Mouse (Mus musculus): Measurements from ENCODE around the gene Tnfaip1. TPM values are rescaled to one million over a fixed set of nuclear protein-coding genes. Genes with fewer than 3 reads are reported as not detected.

Gene Tnfaip1
- polyA plus RNA-seq, 1 experiment, result 38.2 TPM

DNA sequence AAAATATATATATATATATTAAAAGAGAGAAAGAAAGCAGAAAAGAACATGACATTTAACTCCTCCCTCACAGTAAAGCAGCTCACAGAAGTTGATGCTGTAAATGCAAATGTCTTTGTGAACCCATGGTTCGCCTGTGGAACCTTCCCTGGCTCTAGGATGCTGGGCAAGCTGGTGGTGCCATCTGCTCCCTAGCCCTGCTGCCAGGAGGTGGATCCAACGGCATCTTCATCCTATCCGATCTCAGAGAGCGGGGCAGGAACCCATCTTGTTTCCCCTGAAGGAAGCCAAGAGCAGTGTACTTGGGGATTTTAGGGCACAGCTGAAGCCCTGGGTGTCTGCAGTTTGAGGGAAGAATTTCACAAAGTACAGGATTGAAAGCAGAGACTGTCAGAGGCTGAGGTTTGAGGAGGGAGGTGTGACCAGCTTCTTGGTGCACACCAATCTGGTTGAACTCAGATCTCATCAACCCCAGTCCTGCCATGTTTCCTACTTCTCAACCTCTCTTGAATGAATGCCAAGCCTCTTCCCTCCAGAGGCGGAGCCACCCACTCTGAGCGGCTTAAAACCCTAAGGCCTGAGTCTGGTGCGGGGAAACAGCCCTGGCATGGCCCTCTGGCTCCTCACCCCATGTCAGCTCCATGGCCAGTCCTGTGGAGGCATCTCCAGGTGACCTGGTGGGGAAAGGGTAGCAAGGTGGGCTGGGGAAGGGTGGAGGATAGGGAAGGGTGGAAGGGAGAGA, 33.1 kb downstream of the Tnfaip1 start, which contains the start of gene Sebox:
TSS of gene Sebox (plus strand) at position 539 of the 742 bp plus-strand sequence.
- TF ChIP-seq EP300 (IDR thresholded peaks at IDR 0.05; ENCODE audit: insufficient read depth, low read depth, low read length), result no peak
- TF ChIP-seq CTCF (IDR thresholded peaks at IDR 0.05; ENCODE audit: low read depth, low read length), result no peak
- TF ChIP-seq POLR2A (IDR thresholded peaks at IDR 0.05; ENCODE audit: insufficient read depth, low read length), result no peak
- Histone ChIP-seq H3K4me3 (ENCODE audit: low read depth, low read length) (no peak within 1 kb of the TSS), H3K9me3 (replicated peaks; ENCODE audit: control insufficient read depth, insufficient read depth, low read length, poor library complexity, severe bottlenecking) (no peaks in the 10 kb centered on the region), H3K9ac (ENCODE audit: low read depth, poor library complexity, severe bottlenecking) (no peak within 1 kb of the TSS), H3K27ac (ENCODE audit: insufficient read depth, low read length) (no peak within 1 kb of the TSS), H3K27me3 (ENCODE audit: control insufficient read depth, insufficient read depth, low read length, poor library complexity, severe bottlenecking) (no peaks in the 10 kb centered on the region), H3K36me3 (ENCODE audit: control insufficient read depth, insufficient read depth, low read length, poor library complexity, severe bottlenecking) (peaks cover 25% of the 10 kb centered on the region), H3K4me1 (ENCODE audit: control insufficient read depth, insufficient read depth, low read length) (no peaks in the 10 kb centered on the region)

DNA sequence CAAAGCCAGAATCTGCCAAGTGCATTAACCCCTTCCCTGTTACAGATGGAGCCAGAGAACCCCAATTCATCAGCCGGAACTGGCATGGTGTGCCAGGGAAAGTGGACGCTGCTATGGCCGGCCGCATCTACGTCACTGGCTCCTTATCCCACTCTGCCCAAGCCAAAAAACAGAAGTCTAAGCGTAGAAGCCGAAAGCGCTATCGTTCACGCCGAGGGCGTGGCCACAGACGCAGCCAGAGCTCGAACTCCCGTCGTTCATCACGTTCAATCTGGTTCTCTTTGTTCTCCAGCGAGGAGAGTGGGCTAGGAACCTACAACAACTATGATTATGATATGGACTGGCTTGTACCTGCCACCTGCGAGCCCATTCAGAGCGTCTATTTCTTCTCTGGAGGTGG, 34.6 kb downstream of the Tnfaip1 start:
- no peaks in the 10 kb centered on the region for H3K9me3 ChIP-seq (replicated peaks; ENCODE audit: control insufficient read depth, insufficient read depth, low read length, poor library complexity, severe bottlenecking)
- H3K4me3 ChIP-seq (ENCODE audit: low read depth, low read length), result no peak overlapping the region
- no peak overlapping the region for H3K9ac ChIP-seq (ENCODE audit: low read depth, poor library complexity, severe bottlenecking)
- H3K27ac ChIP-seq (ENCODE audit: insufficient read depth, low read length), result no peak overlapping the region
- no peaks in the 10 kb centered on the region for H3K27me3 ChIP-seq (ENCODE audit: control insufficient read depth, insufficient read depth, low read length, poor library complexity, severe bottlenecking)
- no peak for TF ChIP-seq EP300 (IDR thresholded peaks at IDR 0.05; ENCODE audit: insufficient read depth, low read depth, low read length)
- no peak for TF ChIP-seq CTCF (IDR thresholded peaks at IDR 0.05; ENCODE audit: low read depth, low read length)
- TF ChIP-seq POLR2A (IDR thresholded peaks at IDR 0.05; ENCODE audit: insufficient read depth, low read length), result no peak
- H3K36me3 ChIP-seq (ENCODE audit: control insufficient read depth, insufficient read depth, low read length, poor library complexity, severe bottlenecking), result peaks cover 10% of the 10 kb centered on the region
- H3K4me1 ChIP-seq (ENCODE audit: control insufficient read depth, insufficient read depth, low read length), result no peaks in the 10 kb centered on the region

DNA sequence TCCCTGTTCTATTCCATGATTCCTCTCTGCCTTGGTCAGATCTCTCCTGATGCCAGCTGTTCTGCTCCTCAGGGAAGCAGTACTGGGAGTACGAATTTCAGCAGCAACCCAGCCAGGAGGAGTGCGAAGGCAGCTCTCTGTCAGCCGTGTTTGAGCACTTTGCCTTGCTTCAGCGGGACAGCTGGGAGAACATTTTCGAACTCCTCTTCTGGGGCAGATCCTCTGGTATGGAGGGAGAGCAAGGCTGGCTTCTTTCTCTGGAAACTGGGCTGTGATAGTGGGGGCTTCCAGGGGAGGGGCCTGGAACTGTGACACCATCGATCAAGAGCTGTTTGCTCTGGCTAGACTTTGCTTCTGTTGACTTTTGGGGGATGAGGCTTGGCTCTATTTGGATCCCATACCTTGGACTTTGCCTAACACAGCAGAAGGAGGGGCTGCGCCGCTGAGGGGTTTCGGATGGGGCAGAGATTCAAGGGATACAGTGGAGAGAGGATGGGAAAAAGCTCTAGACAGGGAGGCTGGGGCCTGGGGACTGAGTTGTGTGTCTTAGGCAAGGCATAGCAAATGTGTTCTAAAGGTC, 35.4 kb downstream of the Tnfaip1 start:
- H3K4me3 ChIP-seq (ENCODE audit: low read depth, low read length), result no peak overlapping the region
- no peaks in the 10 kb centered on the region for H3K4me1 ChIP-seq (ENCODE audit: control insufficient read depth, insufficient read depth, low read length)
- no peaks in the 10 kb centered on the region for H3K27me3 ChIP-seq (ENCODE audit: control insufficient read depth, insufficient read depth, low read length, poor library complexity, severe bottlenecking)
- no peaks in the 10 kb centered on the region for H3K9me3 ChIP-seq (replicated peaks; ENCODE audit: control insufficient read depth, insufficient read depth, low read length, poor library complexity, severe bottlenecking)
- TF ChIP-seq CTCF (IDR thresholded peaks at IDR 0.05; ENCODE audit: low read depth, low read length) (no peak), EP300 (IDR thresholded peaks at IDR 0.05; ENCODE audit: insufficient read depth, low read depth, low read length) (no peak), POLR2A (IDR thresholded peaks at IDR 0.05; ENCODE audit: insufficient read depth, low read length) (no peak)
- H3K36me3 ChIP-seq (ENCODE audit: control insufficient read depth, insufficient read depth, low read length, poor library complexity, severe bottlenecking), result peaks cover 4% of the 10 kb centered on the region; the same call in 1 of the 2 replicates
- no peak overlapping the region for H3K9ac ChIP-seq (ENCODE audit: low read depth, poor library complexity, severe bottlenecking)
- H3K27ac ChIP-seq (ENCODE audit: insufficient read depth, low read length), result no peak overlapping the region

DNA sequence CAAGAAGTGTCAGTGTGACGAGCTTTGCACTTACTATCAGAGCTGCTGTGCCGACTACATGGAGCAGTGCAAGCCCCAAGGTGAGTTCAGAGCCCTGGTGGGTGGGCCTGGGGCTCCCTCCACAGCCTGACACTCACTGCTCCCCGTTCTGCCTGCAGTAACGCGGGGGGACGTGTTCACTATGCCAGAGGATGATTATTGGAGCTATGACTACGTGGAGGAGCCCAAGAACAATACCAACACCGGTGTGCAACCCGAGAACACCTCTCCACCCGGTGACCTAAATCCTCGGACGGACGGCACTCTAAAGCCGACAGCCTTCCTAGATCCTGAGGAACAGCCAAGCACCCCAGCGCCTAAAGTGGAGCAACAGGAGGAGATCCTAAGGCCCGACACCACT, 36.6 kb downstream of the Tnfaip1 start:
- no peaks in the 10 kb centered on the region for H3K9me3 ChIP-seq (replicated peaks; ENCODE audit: control insufficient read depth, insufficient read depth, low read length, poor library complexity, severe bottlenecking)
- no peak overlapping the region for H3K27ac ChIP-seq (ENCODE audit: insufficient read depth, low read length)
- H3K9ac ChIP-seq (ENCODE audit: low read depth, poor library complexity, severe bottlenecking), result no peak overlapping the region
- no peaks in the 10 kb centered on the region for H3K36me3 ChIP-seq (ENCODE audit: control insufficient read depth, insufficient read depth, low read length, poor library complexity, severe bottlenecking)
- H3K4me3 ChIP-seq (ENCODE audit: low read depth, low read length), result no peak overlapping the region
- H3K4me1 ChIP-seq (ENCODE audit: control insufficient read depth, insufficient read depth, low read length), result no peaks in the 10 kb centered on the region
- no peak for TF ChIP-seq CTCF (IDR thresholded peaks at IDR 0.05; ENCODE audit: low read depth, low read length)
- TF ChIP-seq POLR2A (IDR thresholded peaks at IDR 0.05; ENCODE audit: insufficient read depth, low read length), result no peak
- no peak for TF ChIP-seq EP300 (IDR thresholded peaks at IDR 0.05; ENCODE audit: insufficient read depth, low read depth, low read length)
- no peaks in the 10 kb centered on the region for H3K27me3 ChIP-seq (ENCODE audit: control insufficient read depth, insufficient read depth, low read length, poor library complexity, severe bottlenecking)

DNA sequence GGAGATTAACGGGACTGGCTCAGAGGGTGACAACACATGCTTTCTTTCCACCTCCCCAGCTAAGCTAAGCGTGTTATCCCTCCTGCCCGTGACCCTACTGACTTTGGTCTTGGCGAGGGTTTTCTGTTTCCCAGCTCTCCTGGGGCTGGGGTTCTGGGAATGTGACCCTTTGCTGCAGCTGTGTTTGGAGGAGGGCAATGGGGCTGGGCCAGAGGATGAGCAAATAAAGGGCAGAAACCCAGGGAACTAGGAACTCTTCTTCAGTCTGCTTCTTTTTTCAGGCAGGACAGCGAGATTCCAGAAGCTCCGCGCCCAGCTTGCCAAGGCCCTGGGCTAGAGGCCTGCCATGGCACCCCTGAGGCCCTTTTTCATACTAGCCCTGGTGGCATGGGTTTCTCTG, 37.1 kb downstream of the Tnfaip1 start, which contains the start of gene Vtn:
TSS of gene Vtn (plus strand) at position 88 of the 400 bp plus-strand sequence.
- Histone ChIP-seq H3K4me1 (ENCODE audit: control insufficient read depth, insufficient read depth, low read length) (no peaks in the 10 kb centered on the region), H3K27ac (ENCODE audit: insufficient read depth, low read length) (no peak within 1 kb of the TSS), H3K4me3 (ENCODE audit: low read depth, low read length) (peak within 1 kb of the TSS; percentile 48), H3K36me3 (ENCODE audit: control insufficient read depth, insufficient read depth, low read length, poor library complexity, severe bottlenecking) (no peaks in the 10 kb centered on the region), H3K27me3 (ENCODE audit: control insufficient read depth, insufficient read depth, low read length, poor library complexity, severe bottlenecking) (no peaks in the 10 kb centered on the region), H3K9me3 (replicated peaks; ENCODE audit: control insufficient read depth, insufficient read depth, low read length, poor library complexity, severe bottlenecking) (no peaks in the 10 kb centered on the region), H3K9ac (ENCODE audit: low read depth, poor library complexity, severe bottlenecking) (peak within 1 kb of the TSS; percentile 21; the same call in 1 of the 2 replicates)
- TF ChIP-seq CTCF (IDR thresholded peaks at IDR 0.05; ENCODE audit: low read depth, low read length), result no peak
- TF ChIP-seq EP300 (IDR thresholded peaks at IDR 0.05; ENCODE audit: insufficient read depth, low read depth, low read length), result no peak
- no peak for TF ChIP-seq POLR2A (IDR thresholded peaks at IDR 0.05; ENCODE audit: insufficient read depth, low read length)

Measured in ES-Bruce4 (cell line).